Mouse (Mus musculus): Measurements from ENCODE around the gene Heatr4. TPM values are rescaled to one million over a fixed set of nuclear protein-coding genes. Genes with fewer than 3 reads are reported as not detected.
"Not testable (repeated sequence)": the region's sequence is repeated elsewhere in the genome, so short reads cannot be mapped to it uniquely, and the experiment has no call there.

The Heatr4 gene
- total RNA-seq, 2 experiments from 2014 or later, result not detected

DNA sequence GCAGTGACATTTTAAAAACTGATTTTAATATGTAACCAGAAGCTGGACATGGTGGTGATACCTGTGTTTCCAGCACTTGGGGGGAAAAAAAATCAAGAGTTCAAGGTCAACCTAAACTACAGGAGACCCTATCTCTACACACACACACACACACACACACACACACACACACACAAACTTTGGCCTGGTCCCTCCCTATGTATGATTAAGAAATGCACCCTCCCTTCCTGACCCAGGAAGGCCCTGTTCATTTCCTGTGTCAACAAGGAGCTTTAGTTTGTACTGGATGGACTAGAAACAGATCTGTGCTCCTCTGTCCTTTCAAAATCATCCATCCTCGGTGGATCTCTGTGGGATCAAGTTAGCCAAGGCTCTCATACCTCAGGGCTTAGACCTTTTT is 46.1 kb downstream of the Heatr4 start:
- not testable (repeated sequence) for DNase-seq

DNA sequence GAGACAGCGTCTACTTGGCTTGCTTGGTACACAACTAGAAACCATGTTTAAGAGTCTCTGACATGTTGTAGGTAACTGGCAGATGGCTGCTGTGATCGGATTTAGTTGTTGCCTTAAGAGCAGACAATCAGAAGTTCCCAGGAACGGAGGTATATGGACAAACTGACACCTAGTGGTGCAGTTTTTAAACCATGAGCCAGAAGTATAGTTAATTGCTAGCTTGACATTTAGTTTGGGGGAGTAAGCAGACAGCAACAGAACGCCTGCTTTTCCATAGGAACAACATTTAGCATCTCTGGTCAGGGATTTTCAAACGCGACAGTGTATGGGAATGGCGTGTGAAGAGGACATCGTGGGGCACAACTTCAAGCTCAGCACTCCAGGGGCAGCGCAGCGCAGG is 47.1 kb downstream of the Heatr4 start:
- DNase-seq, result no peak

DNA sequence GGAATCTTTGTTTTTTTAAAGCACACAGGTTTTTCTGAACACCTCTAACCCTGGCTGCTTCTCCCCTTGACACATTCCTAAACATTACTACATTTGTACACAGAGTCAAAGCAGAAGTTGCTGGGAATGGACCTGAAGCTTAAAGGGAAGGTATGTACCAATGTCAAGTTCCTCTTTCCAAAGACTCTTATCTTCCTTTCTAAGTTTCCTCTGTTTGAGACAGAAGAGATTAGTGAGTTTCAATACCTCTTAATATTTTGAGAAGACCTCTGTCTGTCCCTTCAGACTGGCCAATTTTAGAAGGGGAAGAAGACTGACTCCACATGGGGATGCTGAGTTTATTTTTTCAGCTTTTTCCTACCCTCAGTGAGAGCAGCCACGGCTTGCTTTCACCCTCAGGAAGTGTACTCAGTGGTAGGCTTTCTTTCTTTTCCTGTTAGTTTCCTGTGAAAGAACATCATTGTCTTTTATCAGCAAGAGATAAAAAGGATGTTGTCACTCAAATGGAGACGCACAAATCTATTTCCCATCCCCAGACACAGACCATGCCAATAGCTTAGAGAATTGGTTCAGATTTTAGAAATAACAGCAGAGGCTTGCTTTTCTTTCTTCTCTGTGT is 55.4 kb downstream of the Heatr4 start:
- DNase-seq, result no peak

DNA sequence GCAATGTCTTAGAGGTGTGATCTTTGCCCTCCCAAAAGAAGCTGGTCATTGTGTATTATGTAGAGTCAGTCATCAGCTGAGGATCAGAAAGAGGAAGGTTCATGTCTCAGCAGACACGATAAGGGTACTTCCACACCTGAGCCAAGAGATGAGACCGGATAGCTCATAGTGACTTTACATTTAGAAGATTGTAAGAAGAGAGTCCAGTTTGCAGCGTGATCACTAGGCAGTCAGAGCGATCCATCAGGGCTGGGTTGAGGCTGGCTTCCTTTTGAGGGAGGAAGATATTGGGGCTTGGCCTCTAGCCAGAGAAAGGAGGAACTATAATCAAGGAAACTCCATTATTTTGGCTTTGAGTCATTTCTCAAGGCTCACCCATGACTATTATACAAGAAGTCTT is 56.9 kb downstream of the Heatr4 start:
- peak in 1 of 2 experiments; percentile 50 for DNase-seq

DNA sequence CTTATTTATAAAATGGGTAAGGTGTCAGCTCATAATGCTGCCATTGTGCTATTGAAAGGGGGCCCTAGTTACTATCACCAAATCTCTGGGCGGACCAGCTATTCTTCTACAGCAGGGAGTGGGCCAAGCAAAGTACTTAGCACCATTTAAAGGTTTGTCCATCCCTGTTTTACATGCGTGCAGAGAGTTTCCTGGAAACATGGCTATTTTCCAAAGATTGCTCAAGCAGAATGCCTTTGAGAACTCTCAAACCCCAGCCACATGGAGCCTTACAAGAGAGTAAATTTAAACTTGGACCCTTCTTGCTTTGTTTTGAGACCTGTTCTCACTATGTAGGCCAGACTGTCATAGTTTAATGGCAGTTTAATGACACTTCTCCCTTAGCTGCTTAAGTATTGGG is 58.6 kb downstream of the Heatr4 start:
- no peak for DNase-seq

DNA sequence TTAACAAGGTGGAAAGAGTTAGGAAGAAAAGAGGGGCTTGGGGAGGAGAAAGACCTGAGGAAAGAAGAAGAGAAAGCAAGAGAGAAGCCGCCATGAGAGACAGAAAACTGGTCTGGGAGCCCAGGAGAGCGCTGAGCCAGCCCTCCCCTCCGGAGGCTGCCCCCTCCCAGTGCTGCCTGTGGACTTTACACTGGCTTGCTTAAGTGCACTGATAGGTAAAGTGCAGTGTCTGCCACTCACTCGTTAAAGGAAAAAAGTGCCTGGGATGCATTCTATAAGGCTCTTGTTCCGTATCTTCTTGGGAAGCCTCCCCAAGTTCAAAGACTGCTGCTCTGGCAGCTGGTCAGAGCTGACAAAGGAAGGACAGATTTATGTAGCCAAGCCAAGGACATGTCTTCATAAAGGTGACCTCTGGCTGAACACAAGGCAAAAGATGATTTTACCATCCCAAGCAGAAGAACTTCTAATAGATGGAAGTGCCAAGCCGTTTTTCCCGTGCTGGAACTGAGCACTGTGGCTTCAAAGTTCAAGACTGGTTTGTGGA is 59.4 kb downstream of the Heatr4 start:
- no peak for DNase-seq

DNA sequence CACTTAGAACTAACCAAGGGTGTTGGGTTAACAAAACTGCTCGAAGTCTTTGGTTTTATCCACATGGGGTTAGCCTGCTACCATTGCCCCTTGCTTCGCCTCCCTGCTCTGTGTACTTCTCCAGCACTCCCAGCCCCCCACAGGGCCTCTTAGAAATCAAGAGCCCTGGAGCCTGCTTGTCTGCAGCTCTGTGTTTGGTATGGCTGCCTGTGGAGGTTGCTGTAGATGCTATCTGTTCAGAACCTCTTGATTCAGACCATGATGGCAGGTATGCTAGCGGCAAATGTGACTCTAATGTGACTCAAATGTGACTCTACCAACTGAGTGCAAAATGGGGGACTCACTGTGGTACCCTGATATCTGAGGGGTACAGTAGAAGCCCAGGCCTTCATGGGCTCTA is 60.3 kb downstream of the Heatr4 start:
- no peak for DNase-seq

DNA sequence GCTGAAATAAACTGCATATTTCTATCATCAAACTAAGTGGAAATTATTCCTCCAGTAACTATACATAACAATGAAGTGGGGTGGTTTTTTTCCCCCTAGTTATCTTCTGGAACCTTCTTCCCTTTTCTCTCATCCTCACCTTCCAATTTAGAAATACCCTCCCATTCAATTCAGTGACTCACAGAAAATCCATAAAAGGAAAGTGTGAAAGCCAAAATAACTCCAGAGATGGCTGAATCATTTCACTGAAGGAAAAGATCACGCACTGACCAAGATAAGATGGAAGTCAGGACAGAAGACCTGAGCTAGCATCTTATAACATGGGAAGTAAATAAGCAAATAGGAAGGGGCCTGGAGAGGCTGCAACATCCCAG is 61.2 kb downstream of the Heatr4 start:
- no peak for DNase-seq

DNA sequence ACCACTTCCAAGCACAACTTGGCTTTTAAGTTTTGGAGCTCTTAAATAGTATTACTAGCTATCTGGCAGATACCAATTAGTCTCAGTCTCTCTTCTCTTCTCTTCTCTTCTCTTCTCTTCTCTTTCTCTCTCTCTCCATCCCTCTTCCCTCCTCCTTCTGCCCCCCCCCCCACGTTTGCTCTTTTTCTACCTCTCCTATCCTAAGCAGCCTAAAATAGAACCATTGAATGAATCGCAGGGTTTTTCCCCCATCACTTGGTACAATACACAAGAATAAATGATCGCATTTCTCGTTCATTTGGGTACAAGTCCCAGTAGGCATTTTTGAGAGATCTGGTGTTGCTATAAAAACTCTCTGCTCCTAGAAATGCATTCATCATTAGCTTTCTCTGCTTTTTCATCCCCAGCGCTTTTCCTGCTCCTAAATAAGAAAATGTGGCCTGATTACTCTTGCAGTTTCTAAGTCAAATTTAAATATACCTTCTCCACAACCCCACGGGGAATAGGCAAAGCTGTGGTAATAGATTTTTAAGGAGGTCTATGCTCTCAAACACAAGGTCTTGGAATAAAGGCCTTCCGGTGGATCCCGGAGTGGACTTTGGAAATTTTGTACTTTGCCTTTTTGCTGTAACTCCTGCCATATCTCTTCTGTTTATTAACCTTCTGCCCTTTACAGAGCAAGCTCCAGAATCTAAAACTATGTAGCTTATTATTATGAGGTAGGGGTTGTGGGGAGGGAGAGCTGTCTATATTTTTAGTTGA is 61.7 kb downstream of the Heatr4 start:
- no peak for DNase-seq

DNA sequence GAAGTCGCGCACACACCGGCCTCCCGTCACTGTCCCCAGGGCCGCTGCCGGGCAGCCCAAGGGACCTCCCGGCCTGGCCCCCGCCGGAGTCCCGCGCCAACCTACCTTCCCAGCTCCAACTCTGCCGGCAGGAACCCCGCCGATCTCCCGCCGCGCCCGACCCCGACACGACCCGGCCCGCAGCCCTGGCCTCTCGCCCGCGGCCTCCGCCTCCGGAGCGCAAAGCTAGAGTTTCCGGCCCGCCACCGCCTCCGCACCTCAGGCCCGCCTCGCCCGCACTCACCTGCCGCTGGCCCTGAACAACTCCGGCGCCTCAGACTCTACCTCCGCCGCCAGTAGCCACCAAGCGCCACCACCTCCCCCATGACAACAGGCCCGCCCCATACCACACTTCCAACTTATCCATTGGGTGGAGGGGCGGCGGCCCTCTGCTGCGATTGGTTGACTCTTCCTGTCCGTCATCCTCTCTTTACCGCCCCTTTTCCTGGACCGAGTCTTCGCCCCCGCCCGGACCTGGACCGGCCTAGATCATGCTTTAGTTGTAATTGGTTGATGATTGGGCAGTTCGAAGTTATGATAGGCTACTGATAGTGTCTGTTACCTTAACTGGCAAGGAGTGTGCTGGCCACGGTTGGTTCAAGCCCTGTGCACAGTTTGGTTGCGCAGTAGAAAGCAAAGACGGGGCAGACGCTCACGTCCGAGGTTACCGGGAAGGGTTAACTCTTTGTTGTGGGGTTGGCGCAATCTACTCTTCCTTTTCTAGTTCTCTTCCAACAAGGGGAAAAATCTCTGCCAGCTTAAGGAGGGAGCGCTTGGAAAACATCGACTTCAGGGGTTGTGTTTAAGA is 62.9 kb downstream of the Heatr4 start, which contains the start of gene Numb:
Gene Numb (minus strand): TSS at position 400 of the 847 bp plus-strand sequence.
- peak; percentile 97 for DNase-seq

DNA sequence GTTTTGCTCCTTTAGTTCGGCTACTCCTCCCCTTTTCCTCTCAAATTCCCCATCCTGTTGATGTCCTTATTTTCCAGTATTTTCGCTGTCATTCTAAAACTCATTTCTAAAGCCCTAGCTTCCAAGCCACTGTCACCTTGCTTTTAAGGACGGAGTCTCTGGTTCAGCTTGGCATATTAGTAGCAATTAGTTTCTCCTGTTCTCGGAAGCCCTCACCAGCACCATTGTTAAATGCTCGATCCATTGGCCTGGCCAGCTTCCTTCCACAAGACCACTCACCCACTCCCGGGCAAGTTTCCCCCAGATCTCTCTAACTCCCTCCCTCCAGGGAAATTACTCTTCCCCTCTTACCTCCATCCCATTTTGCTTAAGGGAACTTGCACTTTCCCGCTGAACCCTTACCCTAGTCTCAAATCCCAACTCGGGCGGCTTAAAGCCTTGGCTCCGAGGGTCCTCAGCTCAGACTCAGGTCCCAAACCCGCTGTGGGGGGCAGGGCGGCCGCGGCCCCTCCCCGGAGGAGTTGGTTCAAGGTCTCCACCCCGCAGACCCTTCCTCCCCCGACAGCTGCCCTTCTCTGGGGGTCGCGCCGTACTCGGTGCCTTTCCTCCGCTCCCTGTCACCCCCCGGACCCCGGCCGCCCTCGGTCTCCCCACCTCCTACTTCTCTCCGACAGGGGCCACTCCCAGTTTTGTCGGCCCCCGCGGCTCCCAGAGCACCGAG is 63.8 kb downstream of the Heatr4 start:
- peak in 1 of 2 experiments; percentile 33 for DNase-seq

DNA sequence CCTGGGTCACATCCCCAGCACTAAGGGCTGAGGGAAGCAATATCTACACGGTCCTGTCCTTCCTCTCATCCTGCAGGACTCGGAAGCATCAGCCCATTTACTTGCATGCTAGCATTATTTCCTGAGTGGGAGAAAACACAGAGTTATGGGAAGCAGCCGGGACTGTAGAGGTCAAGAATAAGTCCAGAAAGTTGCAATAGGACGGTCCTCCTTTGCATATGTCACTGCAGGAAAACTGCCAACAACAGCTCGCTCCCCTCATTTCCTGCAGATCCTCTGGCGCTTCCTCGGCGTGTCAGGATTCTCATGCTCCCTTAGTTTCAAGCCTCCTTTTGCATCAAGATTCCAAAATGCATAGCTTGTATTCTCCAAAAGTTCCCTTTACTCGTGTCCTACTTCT is 67.8 kb downstream of the Heatr4 start:
- DNase-seq, result peak in 1 of 2 experiments; percentile 24

DNA sequence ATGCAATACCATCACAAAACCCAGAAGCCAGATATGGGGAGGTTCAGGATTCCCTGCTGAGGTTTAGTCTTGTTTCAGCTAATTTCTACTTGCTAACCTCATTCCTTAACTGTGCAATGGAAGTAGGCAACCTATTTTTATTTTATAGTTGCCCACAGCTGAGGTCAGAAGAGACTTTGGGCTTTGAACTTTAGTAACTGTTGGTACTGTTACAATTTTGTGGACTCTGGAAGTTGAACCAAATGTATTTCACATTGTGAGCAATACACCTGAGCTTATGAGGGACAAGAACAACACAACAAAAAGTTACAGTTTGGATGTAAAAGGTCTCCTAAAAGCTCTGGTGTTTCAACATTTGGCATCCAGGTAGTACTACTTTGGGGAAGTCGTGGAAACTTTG is 69.9 kb downstream of the Heatr4 start:
- no peak for DNase-seq

DNA sequence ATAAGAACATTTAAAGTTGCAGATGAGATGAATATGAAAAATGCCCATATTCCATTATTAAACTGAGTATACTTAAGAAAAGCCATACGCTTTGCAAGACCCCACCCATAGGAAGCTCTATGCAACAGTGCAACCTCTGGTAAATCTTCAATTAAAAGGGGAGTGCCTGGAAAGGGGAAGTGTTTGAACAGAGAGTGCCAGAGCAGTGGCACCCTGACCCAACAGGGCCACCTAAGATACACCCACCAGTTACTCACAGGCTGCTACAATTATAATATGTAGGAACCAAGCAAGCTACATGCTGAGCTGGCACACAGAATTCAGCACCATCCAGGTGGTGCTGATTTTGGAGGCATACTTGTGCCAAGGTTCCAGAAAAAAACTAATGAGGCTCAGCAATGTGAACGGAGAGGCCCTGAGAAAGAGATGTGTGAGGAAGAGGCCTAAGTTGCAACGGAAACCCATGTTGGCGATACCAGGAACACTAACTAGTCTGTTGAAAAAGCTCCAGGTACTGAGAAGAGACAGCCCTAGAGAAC is 70.4 kb downstream of the Heatr4 start:
- no peak for DNase-seq

DNA sequence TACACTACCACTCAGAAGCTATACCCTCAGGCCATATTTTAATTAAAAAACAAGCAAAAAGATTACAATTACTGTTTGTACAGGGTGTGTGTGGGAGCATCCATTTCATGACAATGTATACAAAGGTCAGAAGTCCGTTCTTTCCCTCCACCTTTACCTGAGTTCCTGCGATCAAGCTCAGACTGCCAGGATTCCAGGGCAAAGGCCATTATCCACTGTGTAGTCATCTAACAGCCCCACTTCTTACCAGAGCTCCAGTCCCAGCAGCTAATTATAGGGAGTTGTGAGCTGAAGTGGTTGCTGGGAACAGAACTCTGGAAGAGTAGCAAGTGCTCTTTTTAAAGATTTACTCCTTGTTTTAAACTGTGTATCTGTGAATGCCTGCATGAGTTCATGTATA is 74.2 kb downstream of the Heatr4 start:
- no peak for DNase-seq

Other genes with a start within 250 kb of the Heatr4 start
- 1 to 10 TPM; 2.5 to 2.7 TPM for gene Papln, start 221.2 kb downstream of the Heatr4 start, total RNA-seq (2021)
- 10 to 100 TPM; 46.2 to 49.9 TPM for gene Numb, start 62.9 kb downstream of the Heatr4 start, total RNA-seq (2021)
- gene Riox1, start 34.2 kb downstream of the Heatr4 start, total RNA-seq (2021), result 10 to 100 TPM; 15.4 to 17.3 TPM
- 10 to 100 TPM; 22.0 to 26.7 TPM for gene Acot2, start 3.0 kb upstream of the Heatr4 start, total RNA-seq (2021)
- 10 to 100 TPM in 1 of 2 experiments, 1 to 10 TPM in 1; 5.0 to 22.7 TPM for gene Acot1, start 24.6 kb upstream of the Heatr4 start, total RNA-seq (2021)
- gene Acot4, start 53.5 kb upstream of the Heatr4 start, total RNA-seq (2021), result 1 to 10 TPM in 1 of 2 experiments, under 1 TPM in 1; 0.96 to 4.6 TPM
- gene Gm49366, start 54.1 kb upstream of the Heatr4 start, total RNA-seq (2021), result not detected
- 1 to 10 TPM in 1 of 2 experiments, not detected in 1; 1.3 TPM for gene Acot3, start 67.3 kb upstream of the Heatr4 start, total RNA-seq (2021)
- gene Acot5, start 84.5 kb upstream of the Heatr4 start, total RNA-seq (2021), result under 1 TPM; 0.23 to 0.40 TPM
- gene Acot6, start 115.8 kb upstream of the Heatr4 start, total RNA-seq (2021), result 1 to 10 TPM; 4.5 to 4.6 TPM
- gene Dnal1, start 129.5 kb upstream of the Heatr4 start, total RNA-seq (2021), result 10 to 100 TPM; 14.1 to 19.5 TPM
- gene Pnma1, start 163.6 kb upstream of the Heatr4 start, total RNA-seq (2021), result under 1 TPM; 0.23 to 0.26 TPM
- 10 to 100 TPM; 18.1 to 23.8 TPM for gene Elmsan1, start 234.0 kb upstream of the Heatr4 start, total RNA-seq (2021)

All from adrenal gland, postnatal 36 days (tissue).